Mouse (Mus musculus): Measurements from ENCODE around the gene Dnm3. TPM values are rescaled to one million over a fixed set of nuclear protein-coding genes. Genes with fewer than 3 reads are reported as not detected.

The Dnm3 gene
- 4.7 and 5.2 TPM in 2 replicates for polyA plus RNA-seq (2015; fragmentation: Nextera tagmentation; extraction: Ambion mirVana)

GRCm38 (mm10) chr1:162477246-162478209 lies at the start of gene Dnm3:
TSS of gene Dnm3 (minus strand) at chr1:162478034.
- peak; percentile 99 for ATAC-seq
- peak within 1 kb of the TSS; percentile 70 for H3K9ac ChIP-seq (ENCODE audit: low read depth, low read length)
- peaks cover 13% of the 10 kb centered on the region; the same call in 1 of the 2 replicates for H3K27me3 ChIP-seq (replicated peaks; ENCODE audit: control insufficient read depth, insufficient read depth, low read length)
- 0 out of 2 replicates have a peak, but pooled peaks cover 6% of the 10 kb centered on the region for H3K4me1 ChIP-seq (ENCODE audit: control insufficient read depth, insufficient read depth, low read length)
- H3K27ac ChIP-seq (ENCODE audit: low read length) = no peak within 1 kb of the TSS
- H3K4me3 ChIP-seq (ENCODE audit: low read length) = peak within 1 kb of the TSS; percentile 76
- no peaks in the 10 kb centered on the region for H3K36me3 ChIP-seq (ENCODE audit: control insufficient read depth, insufficient read depth, low read length)
- H3K9me3 ChIP-seq (ENCODE audit: control insufficient read depth, low read length) = no peaks in the 10 kb centered on the region
- peak within 1 kb of the TSS; percentile 100 for H3K4me2 ChIP-seq (ENCODE audit: low read depth, low read length)
- WGBS = under 1% methylated on average over 56 of the region's 56 CpGs

GRCm38 (mm10) chr1:162515116-162515515 lies 37.3 kb upstream of the Dnm3 start:
- H3K27ac ChIP-seq (ENCODE audit: low read length) = no peak overlapping the region
- peak; percentile 82 for ATAC-seq

GRCm38 (mm10) chr1:162510013-162510356 lies 32.2 kb upstream of the Dnm3 start:
- Histone ChIP-seq H3K27ac (ENCODE audit: low read length) (no peak overlapping the region), H3K4me1 (ENCODE audit: control insufficient read depth, insufficient read depth, low read length) (no peaks in the 10 kb centered on the region)
- 74% methylated on average over 2 of the region's 2 CpGs for WGBS

More at GRCm38 (mm10) chr1:162515116-162515515, 37.3 kb upstream of the Dnm3 start:
- Histone ChIP-seq H3K4me3 (ENCODE audit: low read length) (no peak overlapping the region), H3K27me3 (replicated peaks; ENCODE audit: control insufficient read depth, insufficient read depth, low read length) (no peaks in the 10 kb centered on the region), H3K9me3 (ENCODE audit: control insufficient read depth, low read length) (no peaks in the 10 kb centered on the region), H3K36me3 (ENCODE audit: control insufficient read depth, insufficient read depth, low read length) (no peaks in the 10 kb centered on the region), H3K4me1 (ENCODE audit: control insufficient read depth, insufficient read depth, low read length) (no peaks in the 10 kb centered on the region), H3K9ac (ENCODE audit: low read depth, low read length) (no peak overlapping the region), H3K4me2 (ENCODE audit: low read depth, low read length) (no peak overlapping the region)
- 79% methylated on average over 1 of the region's 1 CpGs for WGBS

GRCm38 (mm10) chr1:162509329-162510012 lies 31.6 kb upstream of the Dnm3 start:
- ATAC-seq = peak; percentile 77
- H3K4me1 ChIP-seq (ENCODE audit: control insufficient read depth, insufficient read depth, low read length) = no peaks in the 10 kb centered on the region
- no peaks in the 10 kb centered on the region for H3K36me3 ChIP-seq (ENCODE audit: control insufficient read depth, insufficient read depth, low read length)
- no peaks in the 10 kb centered on the region for H3K27me3 ChIP-seq (replicated peaks; ENCODE audit: control insufficient read depth, insufficient read depth, low read length)
- 39% methylated on average over 12 of the region's 12 CpGs for WGBS
- H3K27ac ChIP-seq (ENCODE audit: low read length) = no peak overlapping the region
- no peak overlapping the region for H3K9ac ChIP-seq (ENCODE audit: low read depth, low read length)
- no peaks in the 10 kb centered on the region for H3K9me3 ChIP-seq (ENCODE audit: control insufficient read depth, low read length)
- no peak overlapping the region for H3K4me3 ChIP-seq (ENCODE audit: low read length)
- H3K4me2 ChIP-seq (ENCODE audit: low read depth, low read length) = no peak overlapping the region

More at GRCm38 (mm10) chr1:162510013-162510356, 32.2 kb upstream of the Dnm3 start:
- H3K36me3 ChIP-seq (ENCODE audit: control insufficient read depth, insufficient read depth, low read length) = no peaks in the 10 kb centered on the region
- H3K9ac ChIP-seq (ENCODE audit: low read depth, low read length) = no peak overlapping the region
- ATAC-seq = no peak
- no peaks in the 10 kb centered on the region for H3K9me3 ChIP-seq (ENCODE audit: control insufficient read depth, low read length)
- H3K4me2 ChIP-seq (ENCODE audit: low read depth, low read length) = no peak overlapping the region
- H3K27me3 ChIP-seq (replicated peaks; ENCODE audit: control insufficient read depth, insufficient read depth, low read length) = no peaks in the 10 kb centered on the region
- no peak overlapping the region for H3K4me3 ChIP-seq (ENCODE audit: low read length)

GRCm38 (mm10) chr1:162508211-162509005 lies 30.6 kb upstream of the Dnm3 start:
- no peak overlapping the region for H3K27ac ChIP-seq (ENCODE audit: low read length)
- H3K36me3 ChIP-seq (ENCODE audit: control insufficient read depth, insufficient read depth, low read length) = no peaks in the 10 kb centered on the region
- no peak overlapping the region for H3K4me3 ChIP-seq (ENCODE audit: low read length)
- H3K4me1 ChIP-seq (ENCODE audit: control insufficient read depth, insufficient read depth, low read length) = no peaks in the 10 kb centered on the region
- no peak overlapping the region for H3K4me2 ChIP-seq (ENCODE audit: low read depth, low read length)
- H3K9ac ChIP-seq (ENCODE audit: low read depth, low read length) = no peak overlapping the region
- H3K9me3 ChIP-seq (ENCODE audit: control insufficient read depth, low read length) = no peaks in the 10 kb centered on the region
- no peaks in the 10 kb centered on the region for H3K27me3 ChIP-seq (replicated peaks; ENCODE audit: control insufficient read depth, insufficient read depth, low read length)
- no peak for ATAC-seq
- 69% methylated on average over 4 of the region's 4 CpGs for WGBS

DNA sequence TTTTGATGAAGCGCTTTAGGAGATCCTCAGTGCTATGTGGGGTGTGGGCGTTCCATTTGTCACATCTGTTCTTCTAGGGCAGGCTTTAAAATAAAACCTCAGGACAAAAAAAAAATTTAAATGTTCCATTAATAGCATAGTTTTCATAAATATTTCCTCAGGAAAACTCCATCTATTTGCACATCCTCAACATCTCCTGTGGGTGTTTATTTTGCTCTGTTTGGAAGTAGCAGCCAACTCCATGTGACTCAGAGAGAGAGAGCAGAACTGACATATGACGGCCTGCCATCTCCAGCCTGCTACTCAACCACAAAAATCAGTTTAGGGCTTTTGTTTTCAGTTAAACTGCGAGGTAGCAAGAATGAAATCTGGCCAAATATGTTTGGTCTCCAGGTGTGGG lies 28.7 kb upstream of the Dnm3 start:
- H3K4me3 ChIP-seq (ENCODE audit: low read length) = no peak overlapping the region
- no peaks in the 10 kb centered on the region for H3K4me1 ChIP-seq (ENCODE audit: control insufficient read depth, insufficient read depth, low read length)
- no peaks in the 10 kb centered on the region for H3K9me3 ChIP-seq (ENCODE audit: control insufficient read depth, low read length)
- no peak overlapping the region for H3K9ac ChIP-seq (ENCODE audit: low read depth, low read length)
- WGBS = 76% methylated on average over 4 of the region's 4 CpGs
- no peak for ATAC-seq
- no peaks in the 10 kb centered on the region for H3K36me3 ChIP-seq (ENCODE audit: control insufficient read depth, insufficient read depth, low read length)
- H3K27me3 ChIP-seq (replicated peaks; ENCODE audit: control insufficient read depth, insufficient read depth, low read length) = no peaks in the 10 kb centered on the region
- no peak overlapping the region for H3K4me2 ChIP-seq (ENCODE audit: low read depth, low read length)
- H3K27ac ChIP-seq (ENCODE audit: low read length) = no peak overlapping the region

DNA sequence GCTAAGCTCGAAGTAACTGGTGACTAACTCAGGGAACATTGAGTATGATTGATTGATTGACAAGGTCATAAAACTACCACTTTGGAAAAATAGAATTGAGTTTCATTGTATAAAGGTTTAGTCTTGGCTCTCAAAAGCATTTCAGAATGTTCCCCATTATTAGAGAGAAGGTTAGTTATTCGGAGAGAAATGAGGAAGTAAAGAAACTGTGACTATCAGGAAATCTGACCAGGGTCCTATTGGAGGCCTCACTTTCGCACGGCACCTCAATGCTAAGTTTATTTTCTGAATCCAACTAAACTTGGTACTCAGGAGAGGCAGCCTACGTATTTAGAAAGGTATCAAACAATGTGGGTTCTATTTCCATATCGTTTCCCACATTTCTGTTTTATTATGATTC lies 27.8 kb upstream of the Dnm3 start:
- ATAC-seq = no peak
- no peak overlapping the region for H3K27ac ChIP-seq (ENCODE audit: low read length)
- H3K36me3 ChIP-seq (ENCODE audit: control insufficient read depth, insufficient read depth, low read length) = no peaks in the 10 kb centered on the region
- H3K4me3 ChIP-seq (ENCODE audit: low read length) = no peak overlapping the region
- no peak overlapping the region for H3K4me2 ChIP-seq (ENCODE audit: low read depth, low read length)
- 77% methylated on average over 6 of the region's 6 CpGs for WGBS
- no peaks in the 10 kb centered on the region for H3K9me3 ChIP-seq (ENCODE audit: control insufficient read depth, low read length)
- H3K27me3 ChIP-seq (replicated peaks; ENCODE audit: control insufficient read depth, insufficient read depth, low read length) = no peaks in the 10 kb centered on the region
- no peaks in the 10 kb centered on the region for H3K4me1 ChIP-seq (ENCODE audit: control insufficient read depth, insufficient read depth, low read length)
- no peak overlapping the region for H3K9ac ChIP-seq (ENCODE audit: low read depth, low read length)

- ATAC-seq = no peak
Observed at GRCm38 (mm10) chr1:162476531-162477080, 1.2 kb downstream of the Dnm3 start.

More at GRCm38 (mm10) chr1:162476531-162477080, 1.2 kb downstream of the Dnm3 start:
- Histone ChIP-seq H3K4me1 (ENCODE audit: control insufficient read depth, insufficient read depth, low read length) (0 out of 2 replicates have a peak, but pooled peaks cover 6% of the 10 kb centered on the region), H3K9ac (ENCODE audit: low read depth, low read length) (peak overlapping the region; percentile 70; the same call in 1 of the 2 replicates), H3K4me3 (ENCODE audit: low read length) (peak overlapping the region; percentile 76), H3K27ac (ENCODE audit: low read length) (no peak overlapping the region), H3K4me2 (ENCODE audit: low read depth, low read length) (peak overlapping the region; percentile 100), H3K27me3 (replicated peaks; ENCODE audit: control insufficient read depth, insufficient read depth, low read length) (peaks cover 13% of the 10 kb centered on the region; the same call in 1 of the 2 replicates), H3K36me3 (ENCODE audit: control insufficient read depth, insufficient read depth, low read length) (no peaks in the 10 kb centered on the region), H3K9me3 (ENCODE audit: control insufficient read depth, low read length) (no peaks in the 10 kb centered on the region)
- 1% methylated on average over 19 of the region's 19 CpGs for WGBS

Data from intestine, embryonic 16.5 days (tissue).